ENCODE assay signal across 11 mouse cellular contexts in the genomic region with DNA sequence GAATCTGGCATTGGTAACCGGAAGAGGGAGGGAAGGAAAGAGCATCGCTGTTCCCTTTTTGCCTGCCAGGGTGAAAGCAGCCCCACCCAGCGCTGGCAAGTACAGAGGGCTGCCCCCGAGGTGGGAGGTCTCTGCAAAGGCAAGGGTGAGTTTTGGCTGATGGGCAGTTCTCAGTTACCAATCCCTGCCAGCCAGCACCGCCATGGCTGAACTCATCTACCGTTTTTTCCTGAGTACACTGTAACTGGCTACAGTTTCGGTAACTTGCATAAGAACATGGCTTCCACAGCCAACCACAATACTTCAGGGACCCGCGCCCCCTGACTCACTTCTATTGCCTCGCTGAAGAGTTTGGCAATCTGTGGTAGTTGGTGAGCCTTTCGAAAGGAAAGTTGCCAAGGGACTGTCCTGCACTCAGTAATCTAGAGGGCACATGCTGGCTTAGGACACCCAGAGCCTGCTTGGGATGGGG. TPM values are rescaled to one million over a fixed set of nuclear protein-coding genes. Genes with fewer than 3 reads are reported as not detected.
A peak's percentile ranks its signal among the peaks of the same experiment; 100 is the strongest.
DNase-seq lines count a peak whose midpoint lies in the region; ATAC-seq and TF ChIP-seq lines count a peak whose summit lies in the region.
"Had no signal": no experiment of that assay in that cellular context is flagged by ENCODE, and none has a peak within 500 bp of the region (broad histone marks: within the 10 kb centered on the region; RNA-seq: fewer than 3 reads in every experiment).

No protein-coding gene starts in this region.

- H3K9ac ChIP-seq in limb, embryonic 15.5 days: no peak overlapping the region
- no peak overlapping the region for H3K9ac ChIP-seq in embryonic facial prominence, embryonic 15.5 days
- H3K9ac ChIP-seq in liver, embryonic 12.5 days: no peak overlapping the region
- H3K9ac ChIP-seq: hindbrain, embryonic 12.5 days; lung, embryonic 14.5 days; stomach, embryonic 15.5 days had no signal

- 31% methylated on average over 11 of the region's 11 CpGs for WGBS in cerebellum, adult 2 months
- 70% methylated on average over 11 of the region's 11 CpGs for WGBS in limb, embryonic 15.5 days
- 80% methylated on average over 11 of the region's 11 CpGs for WGBS in limb, embryonic 10.5 days
- 57% methylated on average over 11 of the region's 11 CpGs for WGBS in embryonic facial prominence, embryonic 15.5 days
- WGBS in liver, embryonic 12.5 days (ENCODE audit: insufficient replicate concordance): 79% methylated on average over 11 of the region's 11 CpGs

- ATAC-seq in limb, embryonic 15.5 days (ENCODE audit: insufficient number of reproducible peaks, low FRiP score, low TSS enrichment, low read depth): no peak
- peak; percentile 58; the same call in 1 of the 2 replicates for ATAC-seq in embryonic facial prominence, embryonic 15.5 days (ENCODE audit: insufficient number of reproducible peaks, low FRiP score, low TSS enrichment, low read depth)
- ATAC-seq in liver, embryonic 12.5 days: no peak
- ATAC-seq in erythroblast, adult 5-6 weeks (replicated peaks; ENCODE audit: low FRiP score, poor library complexity, severe bottlenecking): no peak

- H3K9me3 ChIP-seq in limb, embryonic 15.5 days: no peaks in the 10 kb centered on the region
- no peaks in the 10 kb centered on the region for H3K9me3 ChIP-seq in limb, embryonic 10.5 days (replicated peaks)
- H3K9me3 ChIP-seq in embryonic facial prominence, embryonic 15.5 days (replicated peaks): no peaks in the 10 kb centered on the region
- H3K9me3 ChIP-seq in liver, embryonic 12.5 days (replicated peaks): no peaks in the 10 kb centered on the region
- H3K9me3 ChIP-seq: hindbrain, embryonic 12.5 days; stomach, embryonic 15.5 days had no signal

- no peak for TF ChIP-seq CTCF in cerebellum, adult 2 months (IDR thresholded peaks at IDR 0.05; ENCODE audit: borderline replicate concordance, insufficient read depth, low read depth, low read length)

- TF ChIP-seq POLR2A in cerebellum, adult 2 months (IDR thresholded peaks at IDR 0.05; ENCODE audit: borderline replicate concordance, insufficient read depth, low read length): no peak

- peaks cover 74% of the 10 kb centered on the region for H3K36me3 ChIP-seq in limb, embryonic 15.5 days
- H3K36me3 ChIP-seq in limb, embryonic 10.5 days: peaks cover 92% of the 10 kb centered on the region
- peaks cover 66% of the 10 kb centered on the region for H3K36me3 ChIP-seq in embryonic facial prominence, embryonic 15.5 days
- peaks cover 37% of the 10 kb centered on the region for H3K36me3 ChIP-seq in liver, embryonic 12.5 days

- H3K4me3 ChIP-seq in cerebellum, adult 2 months (replicated peaks; ENCODE audit: insufficient read depth, low read depth, low read length): no peak overlapping the region
- H3K4me3 ChIP-seq in limb, embryonic 15.5 days: no peak overlapping the region
- no peak overlapping the region for H3K4me3 ChIP-seq in limb, embryonic 10.5 days
- no peak overlapping the region for H3K4me3 ChIP-seq in embryonic facial prominence, embryonic 15.5 days (replicated peaks)
- H3K4me3 ChIP-seq in liver, embryonic 12.5 days: no peak overlapping the region
- H3K4me3 ChIP-seq: hindbrain, embryonic 12.5 days; stomach, embryonic 15.5 days had no signal

- no peaks in the 10 kb centered on the region for H3K27me3 ChIP-seq in cerebellum, adult 2 months (ENCODE audit: control insufficient read depth, insufficient read depth, low read length)
- H3K27me3 ChIP-seq in limb, embryonic 15.5 days: no peaks in the 10 kb centered on the region
- H3K27me3 ChIP-seq in limb, embryonic 10.5 days (ENCODE audit: low read depth, poor library complexity, severe bottlenecking): no peaks in the 10 kb centered on the region
- H3K27me3 ChIP-seq in embryonic facial prominence, embryonic 15.5 days: no peaks in the 10 kb centered on the region
- no peaks in the 10 kb centered on the region for H3K27me3 ChIP-seq in liver, embryonic 12.5 days (replicated peaks)
- H3K27me3 ChIP-seq: hindbrain, embryonic 12.5 days; stomach, embryonic 15.5 days had no signal

- DNase-seq in cerebellum, adult 2 months: peak in 1 of 2 experiments; percentile 35
- DNase-seq in cerebellum, adult 9-10 months: no peak
- DNase-seq in limb, embryonic 10.5 days (ENCODE audit: low spot score): no peak
- DNase-seq in lung, postnatal 25 days (ENCODE audit: low spot score): peak; percentile 35
- DNase-seq: lung, embryonic 14.5 days had no signal

- no peak overlapping the region for H3K4me2 ChIP-seq in limb, embryonic 15.5 days
- H3K4me2 ChIP-seq in embryonic facial prominence, embryonic 15.5 days (replicated peaks): 0 out of 2 replicates have a peak overlapping the region, but pooled peaks have one; percentile 6
- H3K4me2 ChIP-seq in liver, embryonic 12.5 days: no peak overlapping the region
- H3K4me2 ChIP-seq: hindbrain, embryonic 12.5 days; lung, embryonic 14.5 days; stomach, embryonic 15.5 days had no signal

- H3K27ac ChIP-seq in cerebellum, adult 2 months (ENCODE audit: insufficient read depth, low read length): peak overlapping the region; percentile 34; the same call in 1 of the 2 replicates
- H3K27ac ChIP-seq in limb, embryonic 15.5 days: peak overlapping the region; percentile 44
- H3K27ac ChIP-seq in limb, embryonic 10.5 days: no peak overlapping the region
- peak overlapping the region; percentile 76 for H3K27ac ChIP-seq in embryonic facial prominence, embryonic 15.5 days (replicated peaks)
- H3K27ac ChIP-seq in liver, embryonic 12.5 days: no peak overlapping the region
- H3K27ac ChIP-seq: hindbrain, embryonic 12.5 days; stomach, embryonic 15.5 days had no signal

- peaks cover 24% of the 10 kb centered on the region for H3K4me1 ChIP-seq in cerebellum, adult 2 months (ENCODE audit: control insufficient read depth, insufficient read depth, low read length)
- H3K4me1 ChIP-seq in limb, embryonic 15.5 days: peaks cover 24% of the 10 kb centered on the region
- no peaks in the 10 kb centered on the region for H3K4me1 ChIP-seq in limb, embryonic 10.5 days
- peaks cover 25% of the 10 kb centered on the region for H3K4me1 ChIP-seq in embryonic facial prominence, embryonic 15.5 days
- H3K4me1 ChIP-seq in liver, embryonic 12.5 days: no peaks in the 10 kb centered on the region
- H3K4me1 ChIP-seq: hindbrain, embryonic 12.5 days had no signal

RNA-seq across cellular contexts. Expression of a gene that starts 29.5 kb away (rescaled TPM):
- polyA plus RNA-seq in cerebellum, adult 2 months (2012; rRNA removed): 0.59 and 0.93 TPM in 2 replicates
- 11.6 and 13.7 TPM in 2 replicates for polyA plus RNA-seq in limb, embryonic 15.5 days (2015; fragmentation: Nextera tagmentation; extraction: Ambion mirVana)
- 0.44 and 0.60 TPM in 2 replicates for polyA plus RNA-seq in limb, embryonic 10.5 days (2016; fragmentation: Nextera tagmentation; extraction: Ambion mirVana)
- 5.8 and 6.9 TPM in 2 replicates for polyA plus RNA-seq in embryonic facial prominence, embryonic 15.5 days (2015; fragmentation: Nextera tagmentation; extraction: Ambion mirVana)
- polyA plus RNA-seq in liver, embryonic 12.5 days (2016; fragmentation: Nextera tagmentation; extraction: Ambion mirVana): 0.17 TPM in 1 of 2 replicates, not detected in the other
- total RNA-seq in erythroblast, adult 5-6 weeks (2015; ENCODE audit: low replicate concordance): not detected in 2 replicates
- not detected in 2 replicates for total RNA-seq in erythroblast, adult 5-6 weeks (2017; ENCODE audit: low replicate concordance)

RNA-seq across cellular contexts. Expression of a gene that starts 35.4 kb away (rescaled TPM):
- 0.30 and 0.49 TPM in 2 replicates for polyA plus RNA-seq in cerebellum, adult 2 months (2012; rRNA removed)
- polyA plus RNA-seq in limb, embryonic 15.5 days (2015; fragmentation: Nextera tagmentation; extraction: Ambion mirVana): 0.15 and 0.17 TPM in 2 replicates
- polyA plus RNA-seq in limb, embryonic 10.5 days (2016; fragmentation: Nextera tagmentation; extraction: Ambion mirVana): 0.14 TPM in 1 of 2 replicates, not detected in the other
- polyA plus RNA-seq in embryonic facial prominence, embryonic 15.5 days (2015; fragmentation: Nextera tagmentation; extraction: Ambion mirVana): 0.26 and 0.33 TPM in 2 replicates
- 0.14 and 0.25 TPM in 2 replicates for polyA plus RNA-seq in liver, embryonic 12.5 days (2016; fragmentation: Nextera tagmentation; extraction: Ambion mirVana)
- not detected in 2 replicates for total RNA-seq in erythroblast, adult 5-6 weeks (2015; ENCODE audit: low replicate concordance)
- not detected in 2 replicates for total RNA-seq in erythroblast, adult 5-6 weeks (2017; ENCODE audit: low replicate concordance)
- polyA plus RNA-seq: hindbrain, embryonic 12.5 days; stomach, embryonic 15.5 days had no signal

Comparison
In these comparisons a context has a peak if more than half of its experiments do, and no peak if none do; other contexts are left out.
1. H3K27ac ChIP-seq: peak in cerebellum, adult 2 months (single experiment), limb, embryonic 15.5 days (single experiment) and embryonic facial prominence, embryonic 15.5 days (single experiment); none in limb, embryonic 10.5 days (single experiment) and liver, embryonic 12.5 days (single experiment).